Mouse (Mus musculus): Measurements from ENCODE around the gene Kcnn1.

DNA sequence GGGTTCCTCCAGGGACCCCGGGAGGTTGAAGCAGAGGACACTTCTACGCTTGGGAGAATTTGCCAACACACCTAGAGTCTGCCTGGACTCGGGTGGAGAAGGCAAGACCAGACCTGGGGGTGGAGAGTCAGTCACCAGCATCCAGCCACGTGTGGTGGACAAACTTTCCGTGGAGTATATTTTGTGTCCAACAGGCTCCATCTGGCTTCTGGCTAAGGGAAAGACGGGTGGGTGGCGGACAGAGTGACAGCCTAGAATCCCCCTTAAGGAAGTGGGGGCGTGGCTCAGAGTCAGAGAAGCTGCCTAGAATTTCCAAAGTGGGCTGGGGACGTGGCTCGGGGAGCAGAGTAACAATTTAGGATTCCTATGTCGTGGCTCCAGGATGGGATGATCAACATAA lies 41.1 kb downstream of the Kcnn1 start:
- TF ChIP-seq CTCF (IDR thresholded peaks at IDR 0.05; ENCODE audit: control insufficient read depth, insufficient read depth, insufficient replicate concordance, low read depth, low read length) = no peak
- no peak for TF ChIP-seq POLR2A (IDR thresholded peaks at IDR 0.05; ENCODE audit: control insufficient read depth, low read depth, low read length)
